Mouse (Mus musculus) neural tube, embryonic 13.5 days (tissue): ENCODE measurements around the gene Dnal4. TPM values are rescaled to one million over a fixed set of nuclear protein-coding genes. Genes with fewer than 3 reads are reported as not detected.

Experiments used
- ATAC-seq: fragments of 200-750 bp; cut with Nextera tagmentation; 2 replicates; pipeline ENCODE4 v1.8.0; 2017; ENCODE audit warnings: low read depth, mild to moderate bottlenecking, moderate TSS enrichment, moderate library complexity
- H3K27ac ChIP-seq: fragments of 300-500 bp; sonication (generic); replicated peaks from 2 replicates; pipeline ENCODE4 v1.5.1; 2015; ENCODE audit warnings: moderate library complexity, mild to moderate bottlenecking, inconsistent platforms
- H3K27me3 ChIP-seq: fragments of 300-500 bp; sonication (generic); 2 replicates; pipeline ENCODE4 v1.6.1; 2015; ENCODE audit warnings: mild to moderate bottlenecking, inconsistent platforms
- H3K36me3 ChIP-seq: fragments of 300-500 bp; sonication (generic); 2 replicates; pipeline ENCODE4 v1.6.1; 2015; ENCODE audit warnings: mild to moderate bottlenecking, inconsistent platforms
- H3K4me1 ChIP-seq: fragments of 300-500 bp; sonication (generic); replicated peaks from 2 replicates; pipeline ENCODE4 v1.6.1; 2015; ENCODE audit warnings: inconsistent platforms
- H3K4me2 ChIP-seq: fragments of 300-500 bp; sonication (generic); 2 replicates; pipeline ENCODE4 v1.6.1; 2015; ENCODE audit warnings: inconsistent platforms, mild to moderate bottlenecking, moderate library complexity
- H3K4me3 ChIP-seq: fragments of 300-500 bp; sonication (generic); 2 replicates; pipeline ENCODE4 v1.5.1; 2015; ENCODE audit warnings: mild to moderate bottlenecking, inconsistent platforms
- H3K9ac ChIP-seq: fragments of 300-500 bp; sonication (generic); 2 replicates; pipeline ENCODE4 v1.6.1; 2015; ENCODE audit warnings: moderate library complexity, mild to moderate bottlenecking, inconsistent platforms
- H3K9me3 ChIP-seq: fragments of 300-500 bp; sonication (generic); 2 replicates; pipeline ENCODE4 v1.6.1; 2016; ENCODE audit warnings: inconsistent platforms
- WGBS: fragments of 180-500 bp; shearing (Covaris S2); methylation state at CpG from one replicate; pipeline ENCODE4 v1.1.7; 2015; 5-methylcytosine and 5-hydroxymethylcytosine counted together
- polyA plus RNA-seq: library from polyadenylated mRNA; unstranded; fragments of >200 nt; fragmentation: Nextera tagmentation; extraction: Ambion mirVana; gene quantifications from 2 replicates; pipeline ENCODE4 v1.2.1, GENCODE M21; 2015

The Dnal4 gene
- polyA plus RNA-seq, 1 experiment from 2014 or later: 72.1 TPM

- H3K27me3 ChIP-seq: no peaks in the 10 kb centered on the region
- no peaks in the 10 kb centered on the region for H3K36me3 ChIP-seq
- ATAC-seq: no peak
- H3K27ac ChIP-seq: no peak overlapping the region
- peaks cover 5% of the 10 kb centered on the region; the same call in 1 of the 2 replicates for H3K4me1 ChIP-seq
- peak overlapping the region; percentile 38; the same call in 1 of the 2 replicates for H3K9ac ChIP-seq
- WGBS: 60% methylated on average over 4 of the region's 4 CpGs
- H3K9me3 ChIP-seq: no peaks in the 10 kb centered on the region
- no peak overlapping the region for H3K4me3 ChIP-seq
- H3K4me2 ChIP-seq: no peak overlapping the region
Measured at GRCm38 (mm10) chr15:79753873-79754272, 23.8 kb downstream of the Dnal4 start.

DNA sequence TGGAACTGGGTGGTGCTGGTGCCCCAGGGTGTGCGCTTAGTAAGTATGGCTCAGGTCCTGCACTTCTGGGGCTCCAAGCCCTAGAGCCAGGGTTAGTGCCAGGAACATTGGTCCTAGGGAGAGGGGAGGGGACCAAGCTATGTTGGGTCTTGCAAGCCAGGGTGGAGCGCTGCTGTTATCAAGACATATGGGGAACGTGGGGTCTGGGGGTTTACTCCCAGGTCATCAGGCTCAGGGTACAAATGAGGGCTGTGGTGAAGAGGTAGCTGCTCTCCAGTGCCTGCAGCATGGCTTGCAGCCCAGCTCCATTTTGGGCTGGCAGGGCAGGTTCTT, 24.3 kb downstream of the Dnal4 start:
- Histone ChIP-seq H3K9ac (no peak overlapping the region), H3K4me2 (no peak overlapping the region), H3K27ac (no peak overlapping the region), H3K4me3 (no peak overlapping the region), H3K36me3 (no peaks in the 10 kb centered on the region), H3K27me3 (no peaks in the 10 kb centered on the region), H3K4me1 (peaks cover 5% of the 10 kb centered on the region; the same call in 1 of the 2 replicates), H3K9me3 (no peaks in the 10 kb centered on the region)
- 91% methylated on average over 3 of the region's 3 CpGs for WGBS
- ATAC-seq: peak; percentile 23; the same call in 1 of the 2 replicates

- Histone ChIP-seq H3K4me3 (no peak overlapping the region), H3K9ac (no peak overlapping the region), H3K9me3 (no peaks in the 10 kb centered on the region), H3K27me3 (no peaks in the 10 kb centered on the region), H3K4me2 (no peak overlapping the region), H3K4me1 (peaks cover 5% of the 10 kb centered on the region; the same call in 1 of the 2 replicates), H3K27ac (no peak overlapping the region), H3K36me3 (no peaks in the 10 kb centered on the region)
- ATAC-seq: peak; percentile 33; the same call in 1 of the 2 replicates
- 26% methylated on average over 11 of the region's 11 CpGs for WGBS
Measured at GRCm38 (mm10) chr15:79752742-79753419, 24.8 kb downstream of the Dnal4 start.

GRCm38 (mm10) chr15:79751772-79752171, 25.9 kb downstream of the Dnal4 start:
- H3K27me3 ChIP-seq: no peaks in the 10 kb centered on the region
- peaks cover 5% of the 10 kb centered on the region; the same call in 1 of the 2 replicates for H3K4me1 ChIP-seq
- WGBS: 86% methylated on average over 17 of the region's 17 CpGs
- no peaks in the 10 kb centered on the region for H3K36me3 ChIP-seq
- H3K4me3 ChIP-seq: no peak overlapping the region
- H3K9me3 ChIP-seq: no peaks in the 10 kb centered on the region
- no peak overlapping the region for H3K4me2 ChIP-seq
- no peak overlapping the region for H3K9ac ChIP-seq
- H3K27ac ChIP-seq: no peak overlapping the region
- ATAC-seq: no peak

DNA sequence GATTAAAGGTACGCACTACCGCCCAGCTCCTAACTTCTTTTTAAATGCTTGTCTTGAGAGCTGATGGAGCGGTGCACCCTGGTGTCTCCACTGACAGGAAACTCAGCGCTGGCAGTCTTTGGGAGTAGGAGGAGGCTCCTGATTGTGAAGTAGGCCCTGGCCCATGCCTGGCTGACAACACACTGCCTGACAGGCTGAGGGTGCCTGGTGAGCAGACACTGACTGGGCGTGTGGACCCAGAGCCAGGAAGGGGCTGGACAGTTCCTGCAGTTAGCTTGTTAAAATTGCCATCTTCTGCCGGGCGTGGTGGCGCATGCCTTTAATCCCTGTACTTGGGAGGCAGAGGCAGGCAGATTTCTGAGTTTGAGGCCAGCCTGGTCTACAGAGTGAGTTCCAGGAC, 27.4 kb downstream of the Dnal4 start:
- no peak for ATAC-seq
- H3K4me3 ChIP-seq: no peak overlapping the region
- H3K4me1 ChIP-seq: no peaks in the 10 kb centered on the region
- H3K27ac ChIP-seq: no peak overlapping the region
- no peak overlapping the region for H3K4me2 ChIP-seq
- no peak overlapping the region for H3K9ac ChIP-seq
- no peaks in the 10 kb centered on the region for H3K27me3 ChIP-seq
- 89% methylated on average over 8 of the region's 8 CpGs for WGBS
- no peaks in the 10 kb centered on the region for H3K9me3 ChIP-seq
- no peaks in the 10 kb centered on the region for H3K36me3 ChIP-seq

DNA sequence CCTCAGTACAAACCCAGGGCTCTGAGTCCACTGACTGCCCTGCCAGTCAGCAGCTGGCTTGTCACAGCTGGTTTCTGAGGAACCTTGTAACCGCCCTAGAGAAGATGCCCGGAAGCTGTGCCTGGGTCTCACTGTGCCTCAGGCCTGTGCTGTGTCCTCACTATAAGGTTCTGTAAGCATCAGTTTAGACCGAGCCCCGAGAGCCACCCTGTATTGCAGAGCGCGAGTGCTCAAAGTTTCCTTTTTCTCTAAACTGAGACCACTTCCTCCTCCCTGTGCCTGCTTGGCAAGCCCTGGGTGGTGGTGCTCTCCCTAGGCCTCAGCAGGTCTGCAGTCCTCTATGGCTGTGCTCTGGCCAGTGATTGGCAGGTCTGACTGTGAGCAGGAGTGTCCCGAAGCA, 28.5 kb downstream of the Dnal4 start:
- no peaks in the 10 kb centered on the region for H3K9me3 ChIP-seq
- H3K4me2 ChIP-seq: no peak overlapping the region
- H3K4me3 ChIP-seq: no peak overlapping the region
- no peak overlapping the region for H3K27ac ChIP-seq
- no peaks in the 10 kb centered on the region for H3K36me3 ChIP-seq
- ATAC-seq: no peak
- no peak overlapping the region for H3K9ac ChIP-seq
- no peaks in the 10 kb centered on the region for H3K27me3 ChIP-seq
- H3K4me1 ChIP-seq: no peaks in the 10 kb centered on the region
- 92% methylated on average over 7 of the region's 7 CpGs for WGBS

DNA sequence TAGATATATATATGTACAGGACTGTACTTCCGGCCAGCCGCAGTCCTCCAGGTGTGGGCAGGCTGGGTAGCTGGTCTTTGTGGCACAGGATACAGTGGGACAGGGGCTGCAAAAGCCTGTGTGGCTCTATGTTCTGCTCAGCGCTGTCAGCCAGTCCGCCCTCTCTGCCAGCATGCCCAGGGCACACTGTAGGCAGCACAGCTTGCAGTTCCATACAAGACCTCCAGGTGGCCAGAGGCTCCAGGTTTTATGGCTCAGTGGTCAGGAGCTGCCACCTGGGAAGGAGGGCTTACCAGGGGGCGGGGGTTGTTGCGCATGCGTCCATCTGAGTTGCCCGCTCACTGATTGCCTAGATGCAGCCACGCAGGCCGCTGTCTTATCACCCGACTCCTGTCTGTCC, 29.7 kb downstream of the Dnal4 start:
- no peak overlapping the region for H3K4me3 ChIP-seq
- H3K4me1 ChIP-seq: peaks cover 4% of the 10 kb centered on the region
- WGBS: 50% methylated on average over 11 of the region's 11 CpGs
- no peaks in the 10 kb centered on the region for H3K36me3 ChIP-seq
- H3K27ac ChIP-seq: no peak overlapping the region
- H3K9ac ChIP-seq: no peak overlapping the region
- no peaks in the 10 kb centered on the region for H3K9me3 ChIP-seq
- ATAC-seq: no peak
- H3K4me2 ChIP-seq: no peak overlapping the region
- no peaks in the 10 kb centered on the region for H3K27me3 ChIP-seq

- Histone ChIP-seq H3K27me3 (no peaks in the 10 kb centered on the region), H3K9ac (no peak overlapping the region), H3K4me1 (peaks cover 16% of the 10 kb centered on the region), H3K9me3 (no peaks in the 10 kb centered on the region), H3K4me3 (no peak overlapping the region), H3K4me2 (no peak overlapping the region), H3K36me3 (no peaks in the 10 kb centered on the region), H3K27ac (no peak overlapping the region)
- ATAC-seq: no peak
- 91% methylated on average over 5 of the region's 5 CpGs for WGBS
Measured at GRCm38 (mm10) chr15:79745883-79746282, 31.8 kb downstream of the Dnal4 start.

- H3K4me1 ChIP-seq: peaks cover 21% of the 10 kb centered on the region
- H3K4me2 ChIP-seq: no peak overlapping the region
- H3K27me3 ChIP-seq: no peaks in the 10 kb centered on the region
- H3K27ac ChIP-seq: no peak overlapping the region
- H3K36me3 ChIP-seq: no peaks in the 10 kb centered on the region
- no peaks in the 10 kb centered on the region for H3K9me3 ChIP-seq
- no peak for ATAC-seq
- H3K9ac ChIP-seq: no peak overlapping the region
- no peak overlapping the region for H3K4me3 ChIP-seq
- WGBS: 84% methylated on average over 10 of the region's 10 CpGs
Measured at GRCm38 (mm10) chr15:79745312-79745711, 32.3 kb downstream of the Dnal4 start.

GRCm38 (mm10) chr15:79744742-79745141, 32.9 kb downstream of the Dnal4 start:
- Histone ChIP-seq H3K4me2 (no peak overlapping the region), H3K9me3 (no peaks in the 10 kb centered on the region), H3K36me3 (0 out of 2 replicates have a peak, but pooled peaks cover 1% of the 10 kb centered on the region), H3K4me3 (no peak overlapping the region), H3K4me1 (peaks cover 27% of the 10 kb centered on the region), H3K9ac (no peak overlapping the region), H3K27me3 (no peaks in the 10 kb centered on the region), H3K27ac (no peak overlapping the region)
- no peak for ATAC-seq
- WGBS: 85% methylated on average over 8 of the region's 8 CpGs

- H3K9me3 ChIP-seq: no peaks in the 10 kb centered on the region
- H3K4me1 ChIP-seq: peaks cover 32% of the 10 kb centered on the region
- no peak for ATAC-seq
- no peak overlapping the region for H3K27ac ChIP-seq
- H3K4me2 ChIP-seq: no peak overlapping the region
- H3K9ac ChIP-seq: no peak overlapping the region
- 91% methylated on average over 11 of the region's 11 CpGs for WGBS
- no peaks in the 10 kb centered on the region for H3K27me3 ChIP-seq
- H3K36me3 ChIP-seq: peaks cover 9% of the 10 kb centered on the region
- no peak overlapping the region for H3K4me3 ChIP-seq
Measured at GRCm38 (mm10) chr15:79744001-79744400, 33.6 kb downstream of the Dnal4 start.

GRCm38 (mm10) chr15:79742706-79743023, 35.0 kb downstream of the Dnal4 start:
- Histone ChIP-seq H3K9ac (peak overlapping the region; percentile 96), H3K27me3 (no peaks in the 10 kb centered on the region), H3K36me3 (peaks cover 22% of the 10 kb centered on the region), H3K4me2 (peak overlapping the region; percentile 84), H3K4me3 (peak overlapping the region; percentile 97), H3K27ac (peak overlapping the region; percentile 79), H3K9me3 (no peaks in the 10 kb centered on the region), H3K4me1 (peaks cover 40% of the 10 kb centered on the region)
- under 1% methylated on average over 23 of the region's 23 CpGs for WGBS
- no peak for ATAC-seq
